Mouse (Mus musculus) right cerebral cortex, postnatal 10 days (tissue): ENCODE results near the gene Zfp426.

Experiments used
- DNase-seq, 2 experiments: peaks; one replicate each; pipeline ENCODE4 v3.0.0; 2021; ENCODE audit warnings: low spot score in 2 of 2

Gene Zfp426

GRCm38 (mm10) chr9:20492527-20493233 lies at the start of gene Zfp426:
Gene Zfp426 (minus strand): TSS chr9:20492746.
- DNase-seq: peak; percentile 91 to 93

- DNase-seq: no peak
These were observed 44.1 kb upstream of the Zfp426 start for GRCm38 (mm10) chr9:20536598-20536997.

- DNase-seq: peak; percentile 48 to 67
These were observed 41.9 kb upstream of the Zfp426 start for GRCm38 (mm10) chr9:20534326-20534926.

- peak; percentile 95 to 96 for DNase-seq
These were observed 28.9 kb upstream of the Zfp426 start, which contains the start of gene Zfp266 for GRCm38 (mm10) chr9:20521306-20521957. Gene Zfp266 (minus strand): TSS chr9:20521417.

DNA sequence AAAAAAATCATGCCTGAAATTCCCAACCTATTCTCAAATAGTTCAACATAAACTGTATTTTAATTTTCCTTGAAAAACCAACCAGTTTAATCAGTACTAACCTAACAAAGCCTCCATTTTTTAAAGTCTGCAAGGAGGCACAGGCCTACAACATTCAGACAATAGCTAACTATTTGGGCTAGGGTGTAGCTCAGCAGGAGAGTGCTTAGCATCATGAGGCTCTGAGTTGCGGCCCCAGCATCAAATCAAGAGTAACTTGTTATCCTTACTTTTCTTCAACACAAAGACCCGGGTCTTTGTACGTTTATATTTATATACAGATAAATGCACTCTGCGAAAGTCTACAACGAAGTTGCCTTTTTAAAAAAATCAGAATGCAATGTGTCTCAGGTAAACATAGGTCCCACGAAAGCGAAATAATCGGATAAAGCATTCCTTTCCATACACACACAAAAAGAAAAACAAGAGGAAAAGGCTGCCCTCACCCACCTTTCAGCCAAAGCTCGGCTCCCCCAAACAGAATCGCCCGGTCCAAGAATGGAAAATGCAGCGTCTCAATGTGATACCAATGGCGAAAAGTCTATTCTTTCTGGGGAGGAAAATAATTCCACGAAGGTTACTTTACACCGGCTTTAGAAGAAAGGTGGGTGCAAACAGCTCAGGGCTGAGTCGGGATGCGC lies 28.1 kb upstream of the Zfp426 start:
- DNase-seq: no peak

DNA sequence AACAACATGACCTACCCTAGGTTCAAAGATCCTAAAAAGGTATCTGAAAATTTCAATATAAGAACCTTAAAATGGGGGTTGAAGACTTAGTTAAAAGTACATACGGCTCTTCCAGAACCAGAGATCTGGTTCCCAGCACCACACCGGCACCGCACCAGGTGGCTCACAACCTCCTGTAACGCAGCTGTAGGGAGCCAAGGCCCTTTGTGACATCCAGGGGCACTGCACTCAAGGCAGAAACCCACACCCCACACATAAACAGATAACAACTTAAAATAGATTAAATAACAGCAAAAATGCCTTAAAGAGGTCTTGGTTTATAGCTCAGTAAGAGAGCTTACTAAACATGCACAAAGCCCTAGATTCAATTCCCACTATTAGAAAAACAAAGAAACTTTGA lies 27.4 kb upstream of the Zfp426 start:
- DNase-seq: no peak

DNA sequence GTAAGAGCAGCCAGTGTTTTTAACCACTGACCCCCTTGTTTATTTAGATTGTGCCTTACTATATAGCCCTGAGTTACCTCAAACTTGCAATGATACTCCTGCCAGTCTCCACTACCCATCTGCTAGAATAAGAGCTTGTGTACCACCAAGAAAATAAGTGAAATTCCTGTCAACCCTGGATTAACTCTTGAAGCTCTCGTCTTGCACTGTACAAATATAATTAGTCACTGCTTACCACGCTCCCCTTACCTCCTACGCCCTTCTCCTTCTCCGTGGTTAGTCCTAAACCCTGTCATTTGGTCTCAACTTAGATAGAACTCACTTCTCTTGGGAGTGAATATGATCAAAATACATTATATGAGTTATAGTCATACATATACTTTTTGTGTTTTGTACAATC lies 26.2 kb upstream of the Zfp426 start:
- no peak for DNase-seq

DNA sequence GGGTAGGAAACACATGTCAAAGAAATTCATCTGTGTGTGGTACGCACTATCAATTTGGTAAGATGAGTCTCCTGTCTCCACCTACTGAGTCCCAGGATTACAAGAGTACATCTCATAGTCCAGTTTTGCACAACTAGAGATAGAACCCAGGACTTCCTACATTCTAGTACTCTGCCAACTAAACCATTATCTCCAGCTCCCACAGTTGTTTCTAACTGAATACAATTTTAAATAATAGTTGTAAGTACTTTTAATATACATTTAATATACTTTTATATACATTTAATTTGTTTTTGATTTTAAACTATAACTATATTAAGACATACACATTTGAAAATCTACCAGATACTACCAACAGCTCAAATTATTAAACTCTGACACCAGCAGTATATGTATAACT lies 25.2 kb upstream of the Zfp426 start:
- no peak for DNase-seq

DNA sequence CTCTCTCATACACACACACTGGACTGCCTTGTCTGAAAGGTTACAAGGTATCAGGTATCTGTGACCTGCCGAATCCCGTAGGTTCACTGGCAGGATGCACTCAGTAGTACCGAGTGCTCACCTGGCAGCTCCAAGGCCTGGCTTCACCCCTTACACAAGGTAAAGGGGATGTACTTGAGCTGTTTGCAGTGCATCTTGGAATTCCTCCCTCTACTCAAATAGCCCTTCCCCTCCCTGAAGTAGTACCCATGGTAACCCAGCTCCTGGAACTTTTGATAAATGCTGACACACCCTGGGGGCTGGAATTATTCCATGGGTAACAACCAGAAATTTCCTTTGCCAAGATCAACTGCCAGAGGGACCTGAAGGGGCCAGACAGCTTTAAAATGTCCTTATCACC lies 21.5 kb upstream of the Zfp426 start:
- DNase-seq: no peak

DNA sequence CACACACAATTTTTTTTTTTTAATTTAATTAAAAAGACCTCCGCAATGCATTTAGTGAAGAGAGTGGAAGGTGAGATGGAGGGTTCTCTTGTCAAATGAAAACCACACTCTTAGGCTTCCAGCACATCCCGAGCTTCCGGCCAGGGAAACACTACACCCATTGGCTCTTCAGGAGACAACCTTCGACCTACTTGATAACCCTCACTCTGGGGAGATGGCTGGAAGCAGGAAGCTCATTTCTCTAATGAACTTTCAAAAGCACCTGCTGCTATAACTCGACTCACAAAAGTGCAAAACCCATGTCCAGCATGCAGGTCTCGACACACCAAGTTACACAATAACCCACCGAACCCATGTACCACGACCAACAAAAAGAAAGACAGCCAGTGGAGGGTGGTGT lies 20.2 kb upstream of the Zfp426 start:
- DNase-seq: no peak

GRCm38 (mm10) chr9:20511645-20512044 lies 19.1 kb upstream of the Zfp426 start:
- no peak for DNase-seq

GRCm38 (mm10) chr9:20510346-20510745 lies 17.8 kb upstream of the Zfp426 start:
- no peak for DNase-seq

DNA sequence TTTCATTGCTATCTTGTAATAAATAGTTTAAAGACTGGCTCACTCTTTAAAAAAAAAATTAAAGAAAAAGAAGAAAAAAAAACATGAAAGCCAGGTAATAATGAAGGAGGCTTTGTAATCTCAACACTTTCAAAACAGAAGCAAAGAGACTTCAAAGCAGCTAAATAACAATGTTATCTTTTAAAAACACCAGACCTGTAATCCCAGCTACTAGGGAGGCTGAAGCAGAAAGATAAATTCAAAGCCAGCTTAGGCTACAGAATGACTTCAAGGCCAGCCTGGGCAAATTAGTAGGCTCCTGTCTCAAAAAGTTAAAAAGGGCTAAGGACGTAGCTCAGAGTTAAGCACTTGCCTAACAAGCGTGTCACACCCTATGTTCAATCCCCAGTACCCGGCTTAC lies 17.1 kb upstream of the Zfp426 start:
- DNase-seq: no peak

GRCm38 (mm10) chr9:20504801-20505200 lies 12.3 kb upstream of the Zfp426 start:
- DNase-seq: no peak

DNA sequence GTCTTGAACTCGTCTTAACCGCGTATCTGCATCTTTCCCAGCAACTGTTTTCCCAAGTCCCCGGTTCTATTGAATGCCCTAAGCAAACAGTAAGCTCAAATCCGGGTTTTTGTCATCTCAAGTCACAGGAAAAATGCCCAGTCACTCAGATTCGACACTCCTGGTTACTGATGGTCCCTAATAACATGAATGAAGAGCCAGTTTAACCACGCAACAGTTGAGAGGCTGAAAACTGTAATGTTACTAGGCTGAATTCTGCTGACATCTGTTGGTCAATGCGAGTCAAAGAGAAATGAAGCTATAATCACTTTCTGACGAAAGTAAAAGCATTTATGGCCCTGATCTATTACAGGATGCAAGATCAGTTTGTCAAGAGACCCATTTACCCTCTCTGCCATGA lies 735 bp upstream of the Zfp426 start:
- peak; percentile 22 to 36 for DNase-seq

- DNase-seq: no peak
These were observed 554 bp downstream of the Zfp426 start for GRCm38 (mm10) chr9:20491858-20492526.

DNA sequence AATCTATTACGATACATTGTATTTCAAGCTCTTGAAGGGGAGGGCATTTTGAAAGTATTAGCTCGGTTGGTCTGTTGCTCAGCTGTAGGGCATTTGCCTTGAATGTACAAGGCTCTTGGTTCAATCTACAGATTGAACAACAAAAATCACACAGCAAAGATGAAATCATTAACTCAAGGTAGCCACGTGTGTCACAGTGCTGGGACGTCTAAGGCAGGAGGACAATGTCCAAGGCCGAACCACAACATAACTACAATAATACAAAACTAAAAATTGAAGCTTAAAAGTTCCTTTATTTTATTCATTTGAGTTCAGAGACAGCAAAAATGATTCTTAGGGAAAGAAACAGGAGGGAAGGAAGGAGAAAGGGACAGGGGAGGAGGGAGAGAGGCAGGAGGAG lies 3.0 kb downstream of the Zfp426 start:
- DNase-seq: no peak

DNA sequence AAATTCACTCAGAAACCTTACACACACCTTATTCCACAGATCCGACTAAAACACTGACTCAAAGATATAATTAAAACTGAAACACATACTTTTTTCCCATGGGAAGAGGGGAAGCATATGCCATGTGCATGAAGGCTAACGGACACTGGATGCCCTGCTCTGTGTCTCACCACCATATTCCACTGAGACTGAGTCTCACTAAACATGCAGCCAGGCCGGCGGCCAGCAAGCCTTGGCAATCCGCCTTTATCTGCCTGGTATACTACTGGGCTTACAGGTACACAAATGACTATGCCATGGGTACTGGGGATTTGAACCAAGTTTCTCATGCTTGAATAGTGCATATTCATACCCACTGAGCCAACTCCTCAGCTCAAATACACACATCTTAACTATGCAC lies 13.2 kb downstream of the Zfp426 start:
- peak in 1 of 2 experiments; percentile 28 for DNase-seq

- DNase-seq: no peak
These were observed 15.9 kb downstream of the Zfp426 start for GRCm38 (mm10) chr9:20476632-20477031.

GRCm38 (mm10) chr9:20466761-20467442 lies 25.6 kb downstream of the Zfp426 start:
- peak; percentile 65 to 74 for DNase-seq
